Mouse (Mus musculus): ENCODE measurements at regions not wholly inside any gene's neighbourhood (a gene's known extent, or its start where the extent isn't known, plus 50 kb on each side); places are given as distances from the start of the nearest gene placed in this dataset.
"Not testable (repeated sequence)": the region's sequence is repeated elsewhere in the genome, so short reads cannot be mapped to it uniquely, and the experiment has no call there.

DNA sequence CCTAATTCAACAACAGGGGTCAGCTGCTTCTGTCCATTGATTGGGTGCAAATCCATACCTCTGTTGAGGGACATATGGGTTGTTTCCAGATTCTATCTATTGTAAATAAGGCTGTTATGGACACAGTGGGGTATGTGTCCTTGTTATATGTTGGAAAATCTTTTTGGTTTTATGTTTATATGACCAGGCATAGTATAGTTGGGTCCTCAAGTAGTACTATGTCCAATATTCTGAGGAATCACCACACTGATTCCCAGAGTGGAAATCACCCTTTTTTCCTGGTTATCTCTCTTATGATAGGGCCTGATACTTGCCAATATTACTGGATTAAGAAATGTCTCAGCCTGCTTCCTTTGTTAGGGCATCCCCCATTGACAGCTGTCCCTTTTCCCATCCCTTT, 1471.0 kb downstream of the Kcnt2 start:
- Histone ChIP-seq H3K4me2 (replicated peaks) (no peak overlapping the region), H3K9me3 (no peaks in the 10 kb centered on the region), H3K4me1 (no peaks in the 10 kb centered on the region), H3K36me3 (no peaks in the 10 kb centered on the region), H3K9ac (replicated peaks) (no peak overlapping the region), H3K27me3 (no peaks in the 10 kb centered on the region), H3K4me3 (no peak overlapping the region), H3K27ac (replicated peaks) (no peak overlapping the region)
- ATAC-seq (ENCODE audit: low FRiP score, low read depth), result no peak

DNA sequence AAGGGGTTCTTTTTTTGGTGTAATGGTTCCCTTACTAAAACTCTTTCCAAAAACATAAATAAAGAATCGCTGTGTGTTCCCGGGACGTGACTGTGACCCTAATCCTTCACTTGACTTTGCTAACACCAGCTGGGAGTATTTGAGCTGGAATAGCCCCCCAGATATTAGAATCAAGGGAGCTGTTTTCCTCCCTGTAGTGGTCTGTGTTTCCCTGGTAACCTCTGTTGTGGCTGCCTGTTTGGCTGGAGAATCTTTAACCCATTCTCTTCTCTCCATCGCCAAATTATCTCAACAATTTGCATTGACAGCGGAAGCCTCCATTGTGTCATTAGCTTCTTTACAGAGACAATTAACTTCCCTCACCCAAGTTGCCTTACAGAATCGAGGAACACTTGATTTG, 1471.6 kb downstream of the Kcnt2 start:
- Histone ChIP-seq H3K4me1 (no peaks in the 10 kb centered on the region), H3K27me3 (no peaks in the 10 kb centered on the region), H3K9ac (replicated peaks) (no peak overlapping the region), H3K36me3 (no peaks in the 10 kb centered on the region), H3K4me2 (replicated peaks) (no peak overlapping the region; the same call in 1 of the 2 replicates), H3K9me3 (no peaks in the 10 kb centered on the region), H3K4me3 (no peak overlapping the region), H3K27ac (replicated peaks) (no peak overlapping the region)
- ATAC-seq (ENCODE audit: low FRiP score, low read depth), result peak; percentile 58; the same call in 1 of the 2 replicates
- WGBS, result 27% methylated on average over 6 of the region's 6 CpGs

DNA sequence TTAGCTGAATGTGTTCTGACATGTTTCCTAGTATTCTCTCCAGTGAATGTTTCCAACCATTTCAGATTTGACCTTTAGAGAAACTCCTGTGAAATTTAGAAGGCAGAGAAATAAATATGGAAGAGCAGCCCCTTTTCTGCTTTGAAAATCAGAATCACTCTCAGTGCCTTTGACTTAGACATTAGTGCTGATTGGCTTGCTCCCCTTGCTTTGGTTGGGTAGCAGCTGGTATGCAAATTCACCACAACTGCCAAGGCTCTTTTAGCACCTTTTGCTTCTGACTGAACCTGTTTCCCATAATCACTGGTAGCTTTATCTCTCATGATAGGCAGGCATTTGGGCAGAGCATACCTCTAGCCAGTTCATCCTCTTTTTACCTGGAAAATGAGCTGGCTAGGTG, 1495.3 kb downstream of the Kcnt2 start:
- Histone ChIP-seq H3K4me2 (replicated peaks) (no peak overlapping the region), H3K9ac (replicated peaks) (no peak overlapping the region), H3K9me3 (no peaks in the 10 kb centered on the region), H3K27me3 (no peaks in the 10 kb centered on the region), H3K4me3 (no peak overlapping the region), H3K36me3 (no peaks in the 10 kb centered on the region), H3K4me1 (no peaks in the 10 kb centered on the region), H3K27ac (replicated peaks) (no peak overlapping the region)
- no peak for ATAC-seq (ENCODE audit: low FRiP score, low read depth)

DNA sequence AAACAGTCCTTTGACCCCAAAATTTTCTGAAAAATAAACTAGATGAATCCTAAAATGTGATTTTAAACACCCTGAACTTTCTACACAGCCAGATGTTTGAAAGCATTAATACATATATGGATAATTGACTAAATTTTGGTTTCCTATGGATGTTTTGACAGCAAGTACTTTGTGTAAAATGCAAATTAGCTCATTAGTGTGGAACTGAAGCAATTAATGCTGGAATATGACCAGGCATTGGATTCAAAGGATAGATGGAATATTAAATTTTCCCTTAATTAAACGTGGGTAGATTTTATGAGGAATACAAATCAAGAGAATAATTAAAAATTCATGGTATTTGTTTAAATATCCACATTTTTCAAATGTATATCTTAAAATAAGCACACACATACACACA, 1530.1 kb downstream of the Kcnt2 start:
- H3K36me3 ChIP-seq, result no peaks in the 10 kb centered on the region
- WGBS, result 76% methylated on average over 1 of the region's 1 CpGs
- ATAC-seq (ENCODE audit: low FRiP score, low read depth), result no peak
- H3K4me1 ChIP-seq, result no peaks in the 10 kb centered on the region
- no peaks in the 10 kb centered on the region for H3K9me3 ChIP-seq
- H3K4me2 ChIP-seq (replicated peaks), result no peak overlapping the region
- no peak overlapping the region for H3K9ac ChIP-seq (replicated peaks)
- no peaks in the 10 kb centered on the region for H3K27me3 ChIP-seq
- H3K27ac ChIP-seq (replicated peaks), result no peak overlapping the region
- no peak overlapping the region for H3K4me3 ChIP-seq

DNA sequence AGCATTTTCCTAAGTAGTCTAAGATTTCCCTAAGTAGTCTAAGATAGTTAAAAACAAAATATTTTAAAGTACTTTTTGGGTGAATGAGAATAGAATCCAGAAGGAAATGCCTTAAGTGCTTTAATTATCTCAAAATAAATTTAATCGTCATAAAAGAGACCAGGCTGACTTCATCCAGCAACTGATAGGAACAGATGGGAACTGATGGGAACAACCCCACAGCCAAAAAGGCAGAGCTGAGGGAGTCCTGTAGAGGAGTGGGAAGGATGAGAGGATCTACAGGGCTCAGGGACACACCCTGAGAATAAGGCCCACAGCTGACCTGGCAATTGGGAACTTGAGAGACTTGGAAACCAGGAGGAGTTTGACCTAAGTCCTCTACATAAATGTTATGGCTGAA, 1537.4 kb downstream of the Kcnt2 start:
- H3K4me2 ChIP-seq (replicated peaks), result no peak overlapping the region
- no peak overlapping the region for H3K9ac ChIP-seq (replicated peaks)
- ATAC-seq (ENCODE audit: low FRiP score, low read depth), result no peak
- no peak overlapping the region for H3K27ac ChIP-seq (replicated peaks)
- no peak overlapping the region for H3K4me3 ChIP-seq
- no peaks in the 10 kb centered on the region for H3K4me1 ChIP-seq
- no peaks in the 10 kb centered on the region for H3K9me3 ChIP-seq
- H3K27me3 ChIP-seq, result no peaks in the 10 kb centered on the region
- 90% methylated on average over 1 of the region's 1 CpGs for WGBS
- no peaks in the 10 kb centered on the region for H3K36me3 ChIP-seq

DNA sequence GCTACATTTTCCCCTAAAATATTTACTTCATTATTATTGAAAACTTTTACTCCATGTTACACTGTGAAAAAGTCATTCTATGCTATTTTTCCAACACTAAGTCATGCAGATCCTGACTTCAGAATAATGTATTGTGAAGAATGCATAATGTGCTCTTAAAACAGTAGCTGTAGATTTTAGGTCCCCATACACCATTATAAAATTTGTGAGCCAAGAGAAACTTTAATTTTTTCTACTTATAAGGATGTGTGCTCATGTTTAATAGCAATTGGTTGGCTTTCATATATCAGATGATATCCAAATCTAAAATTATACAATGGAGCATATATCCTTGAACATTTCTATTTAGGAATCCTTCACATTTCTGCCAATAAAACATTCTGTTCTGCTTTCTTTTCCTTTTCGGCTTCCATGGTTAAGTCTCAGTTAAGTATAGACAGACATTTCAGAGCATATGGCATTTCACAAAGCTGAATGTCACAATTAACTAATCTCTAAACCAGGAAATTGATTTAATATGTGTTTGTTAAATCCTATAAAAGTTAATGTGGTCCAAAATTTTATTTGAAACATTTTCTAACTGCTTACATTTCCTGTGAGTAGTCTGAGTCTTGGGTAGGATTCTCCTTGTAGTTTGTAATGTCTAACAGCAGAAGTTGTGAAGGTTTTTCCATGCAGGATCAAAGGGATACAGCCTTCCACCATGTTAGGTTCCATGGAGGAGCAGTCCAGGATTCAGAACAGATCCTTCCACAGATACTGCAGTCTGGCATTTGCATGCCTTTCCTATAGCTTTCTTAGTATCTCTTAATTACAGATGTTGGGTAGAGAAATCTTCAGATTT, 1567.6 kb downstream of the Kcnt2 start:
- Histone ChIP-seq H3K36me3 (no peaks in the 10 kb centered on the region), H3K27me3 (no peaks in the 10 kb centered on the region), H3K27ac (replicated peaks) (no peak overlapping the region), H3K4me3 (no peak overlapping the region), H3K4me2 (replicated peaks) (no peak overlapping the region), H3K4me1 (no peaks in the 10 kb centered on the region), H3K9ac (replicated peaks) (no peak overlapping the region), H3K9me3 (no peaks in the 10 kb centered on the region)
- WGBS, result 93% methylated on average over 1 of the region's 1 CpGs
- no peak for ATAC-seq (ENCODE audit: low FRiP score, low read depth)

DNA sequence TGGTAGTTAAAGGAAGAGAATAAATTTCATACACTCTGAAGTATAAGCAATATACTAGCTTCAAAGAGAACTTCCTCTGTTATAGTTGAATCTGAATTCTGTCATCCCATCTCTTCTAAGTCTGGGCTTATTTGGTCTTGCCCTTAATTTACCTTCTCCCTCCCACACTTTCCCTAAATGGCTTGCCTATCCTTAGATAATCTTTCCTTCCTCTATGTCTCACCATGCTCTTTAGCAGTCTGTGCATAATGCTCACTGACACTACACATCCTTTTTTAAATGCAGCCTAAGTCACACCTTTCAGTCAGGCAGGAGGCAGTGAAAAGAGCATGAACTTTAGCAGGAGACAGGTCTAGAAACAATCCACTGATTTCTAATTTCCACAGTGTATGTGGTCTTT, 1585.5 kb downstream of the Kcnt2 start:
- H3K4me1 ChIP-seq, result no peaks in the 10 kb centered on the region
- H3K4me3 ChIP-seq, result no peak overlapping the region
- no peak overlapping the region for H3K9ac ChIP-seq (replicated peaks)
- no peaks in the 10 kb centered on the region for H3K36me3 ChIP-seq
- H3K4me2 ChIP-seq (replicated peaks), result no peak overlapping the region
- no peak overlapping the region for H3K27ac ChIP-seq (replicated peaks)
- H3K9me3 ChIP-seq, result no peaks in the 10 kb centered on the region
- H3K27me3 ChIP-seq, result no peaks in the 10 kb centered on the region
- no peak for ATAC-seq (ENCODE audit: low FRiP score, low read depth)

DNA sequence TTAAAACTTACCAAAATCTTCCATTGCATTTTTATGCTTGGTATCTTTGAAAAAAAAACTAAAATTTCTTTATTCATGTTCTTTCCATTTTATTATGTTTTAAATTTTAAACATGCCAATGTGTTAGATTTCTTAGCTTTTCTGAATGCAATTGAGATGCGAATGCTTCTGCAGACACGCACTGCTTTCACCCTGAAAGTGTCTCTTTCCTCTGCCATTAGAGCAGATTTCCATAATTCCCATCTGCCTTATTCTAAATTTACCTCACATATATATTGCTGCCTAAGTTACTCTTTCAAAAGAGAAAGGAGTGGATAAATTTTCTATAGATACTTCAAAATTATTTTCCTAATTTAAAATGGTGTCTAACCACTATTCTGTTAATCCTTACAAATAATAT, 1596.6 kb downstream of the Kcnt2 start:
- 87% methylated on average over 2 of the region's 2 CpGs for WGBS
- no peaks in the 10 kb centered on the region for H3K36me3 ChIP-seq
- ATAC-seq (ENCODE audit: low FRiP score, low read depth), result no peak
- H3K4me3 ChIP-seq, result no peak overlapping the region
- no peaks in the 10 kb centered on the region for H3K9me3 ChIP-seq
- no peak overlapping the region for H3K9ac ChIP-seq (replicated peaks)
- no peaks in the 10 kb centered on the region for H3K4me1 ChIP-seq
- no peaks in the 10 kb centered on the region for H3K27me3 ChIP-seq
- H3K27ac ChIP-seq (replicated peaks), result no peak overlapping the region
- no peak overlapping the region for H3K4me2 ChIP-seq (replicated peaks)

DNA sequence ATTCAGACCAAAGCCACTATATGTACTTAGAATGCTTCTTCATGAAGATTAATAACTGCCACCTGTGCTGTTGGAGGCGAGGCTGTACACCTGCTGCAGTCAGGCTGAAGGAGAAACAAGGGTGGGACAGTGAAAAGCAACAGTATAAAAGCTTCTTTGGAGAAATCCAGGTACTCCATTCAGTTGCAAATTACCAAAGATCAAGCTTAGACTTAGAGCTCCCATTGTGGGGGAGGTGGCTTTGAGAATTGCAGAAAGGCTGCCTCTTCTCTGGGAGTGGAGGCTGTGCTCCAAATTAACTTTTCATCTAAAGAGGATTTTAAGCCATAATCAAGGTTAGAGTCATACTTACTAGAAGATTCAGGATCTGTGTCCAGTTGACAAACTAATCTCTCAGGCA, 1607.9 kb downstream of the Kcnt2 start:
- not testable (repeated sequence) for H3K9me3 ChIP-seq; H3K4me1 ChIP-seq; H3K4me3 ChIP-seq; H3K4me2 ChIP-seq (replicated peaks); H3K9ac ChIP-seq (replicated peaks); ATAC-seq (ENCODE audit: low FRiP score, low read depth); H3K36me3 ChIP-seq; H3K27ac ChIP-seq (replicated peaks); H3K27me3 ChIP-seq
- 64% methylated on average over 1 of the region's 1 CpGs for WGBS

DNA sequence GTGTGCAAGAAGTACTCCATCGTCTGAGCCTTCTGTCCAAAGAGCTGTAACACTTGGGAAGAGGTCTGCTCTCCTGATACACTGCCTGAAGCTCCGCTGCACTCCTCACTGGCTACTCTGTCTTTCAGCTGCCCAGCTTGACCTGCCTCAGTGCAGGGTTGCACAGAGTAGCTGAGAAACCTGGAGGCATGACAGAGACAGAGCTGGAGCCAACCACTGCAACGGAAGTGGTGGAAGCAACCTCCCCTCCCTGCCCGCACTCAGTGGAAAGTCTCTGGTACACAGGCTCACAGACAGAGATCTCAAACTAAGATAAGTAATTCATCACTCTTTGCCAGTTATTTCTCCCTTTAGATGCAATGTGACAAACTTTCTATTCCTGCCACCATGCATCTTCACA, 1638.4 kb downstream of the Kcnt2 start:
- Histone ChIP-seq H3K27ac (replicated peaks) (no peak overlapping the region), H3K9ac (replicated peaks) (no peak overlapping the region), H3K4me2 (replicated peaks) (no peak overlapping the region), H3K4me3 (no peak overlapping the region), H3K9me3 (no peaks in the 10 kb centered on the region), H3K36me3 (no peaks in the 10 kb centered on the region), H3K4me1 (no peaks in the 10 kb centered on the region), H3K27me3 (no peaks in the 10 kb centered on the region)
- ATAC-seq (ENCODE audit: low FRiP score, low read depth), result 0 out of 2 replicates have a peak, but pooled peaks have one; percentile 23
- 86% methylated on average over 4 of the region's 4 CpGs for WGBS

DNA sequence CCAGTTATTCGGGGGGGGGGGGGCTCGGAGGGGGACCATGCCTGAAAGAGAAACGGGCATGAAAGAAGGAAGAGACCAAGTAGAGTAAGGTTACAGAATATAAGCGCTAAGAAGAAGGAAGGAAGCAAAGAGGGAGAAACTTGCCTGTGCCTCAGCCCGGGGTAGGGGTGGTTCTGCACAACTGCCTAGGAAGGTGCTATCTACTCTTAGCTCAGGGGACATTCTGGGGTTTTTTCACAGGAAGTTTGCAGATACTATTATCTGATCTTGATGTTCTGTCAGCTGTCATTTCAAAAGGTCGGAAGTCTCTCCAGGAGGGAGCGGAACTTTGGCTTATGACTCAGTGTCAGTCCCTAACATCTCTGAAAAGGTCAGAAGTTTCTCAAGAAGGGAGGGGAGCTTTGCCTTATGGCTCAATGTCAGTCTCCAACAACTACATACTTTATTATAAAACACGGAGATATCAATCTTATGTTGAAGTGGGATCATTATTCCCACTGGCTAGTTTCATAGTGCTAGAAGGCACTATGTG, 1652.0 kb downstream of the Kcnt2 start:
- H3K36me3 ChIP-seq, result no peaks in the 10 kb centered on the region
- ATAC-seq (ENCODE audit: low FRiP score, low read depth), result no peak
- no peak overlapping the region for H3K27ac ChIP-seq (replicated peaks)
- H3K9me3 ChIP-seq, result no peaks in the 10 kb centered on the region
- WGBS, result 76% methylated on average over 8 of the region's 8 CpGs
- H3K4me3 ChIP-seq, result no peak overlapping the region
- H3K4me1 ChIP-seq, result no peaks in the 10 kb centered on the region
- no peak overlapping the region for H3K4me2 ChIP-seq (replicated peaks)
- no peaks in the 10 kb centered on the region for H3K27me3 ChIP-seq
- no peak overlapping the region for H3K9ac ChIP-seq (replicated peaks)

DNA sequence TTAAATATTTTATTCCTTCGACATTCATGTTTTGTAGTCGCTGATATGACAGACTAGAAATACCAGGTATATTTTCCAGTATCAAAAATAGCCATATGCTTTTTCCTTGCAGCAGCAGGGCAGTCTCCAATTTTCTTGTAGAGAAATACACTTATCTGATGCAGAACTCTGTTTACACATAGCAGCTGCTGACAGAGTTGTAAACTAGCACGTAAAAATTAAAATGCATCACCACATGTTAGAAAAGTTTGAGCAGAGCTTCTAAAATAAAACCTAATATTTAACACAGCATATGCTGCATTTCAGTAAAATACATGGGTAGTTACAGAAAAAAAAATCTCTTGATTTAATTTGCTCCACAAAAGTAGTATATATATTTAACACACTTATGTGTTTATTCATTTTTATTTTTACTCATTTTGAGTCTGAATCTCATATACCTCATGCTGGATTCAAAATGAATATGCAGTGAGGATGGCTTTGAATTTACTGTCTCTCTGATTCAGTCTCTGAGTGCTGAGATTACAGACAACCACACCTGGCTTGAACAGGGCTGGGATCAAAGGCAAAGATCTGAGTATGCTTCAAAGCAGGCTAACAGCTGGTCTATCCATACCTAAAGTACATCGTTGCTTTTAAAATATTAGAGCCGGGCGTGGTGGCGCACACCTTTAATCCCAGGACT, 1665.9 kb downstream of the Kcnt2 start:
- 88% methylated on average over 7 of the region's 7 CpGs for WGBS
- H3K9ac ChIP-seq (replicated peaks), result no peak overlapping the region
- H3K27me3 ChIP-seq, result no peaks in the 10 kb centered on the region
- no peaks in the 10 kb centered on the region for H3K4me1 ChIP-seq
- H3K4me2 ChIP-seq (replicated peaks), result no peak overlapping the region
- H3K27ac ChIP-seq (replicated peaks), result no peak overlapping the region
- H3K4me3 ChIP-seq, result no peak overlapping the region
- no peak for ATAC-seq (ENCODE audit: low FRiP score, low read depth)
- H3K36me3 ChIP-seq, result no peaks in the 10 kb centered on the region
- no peaks in the 10 kb centered on the region for H3K9me3 ChIP-seq
